In the genomic region with DNA sequence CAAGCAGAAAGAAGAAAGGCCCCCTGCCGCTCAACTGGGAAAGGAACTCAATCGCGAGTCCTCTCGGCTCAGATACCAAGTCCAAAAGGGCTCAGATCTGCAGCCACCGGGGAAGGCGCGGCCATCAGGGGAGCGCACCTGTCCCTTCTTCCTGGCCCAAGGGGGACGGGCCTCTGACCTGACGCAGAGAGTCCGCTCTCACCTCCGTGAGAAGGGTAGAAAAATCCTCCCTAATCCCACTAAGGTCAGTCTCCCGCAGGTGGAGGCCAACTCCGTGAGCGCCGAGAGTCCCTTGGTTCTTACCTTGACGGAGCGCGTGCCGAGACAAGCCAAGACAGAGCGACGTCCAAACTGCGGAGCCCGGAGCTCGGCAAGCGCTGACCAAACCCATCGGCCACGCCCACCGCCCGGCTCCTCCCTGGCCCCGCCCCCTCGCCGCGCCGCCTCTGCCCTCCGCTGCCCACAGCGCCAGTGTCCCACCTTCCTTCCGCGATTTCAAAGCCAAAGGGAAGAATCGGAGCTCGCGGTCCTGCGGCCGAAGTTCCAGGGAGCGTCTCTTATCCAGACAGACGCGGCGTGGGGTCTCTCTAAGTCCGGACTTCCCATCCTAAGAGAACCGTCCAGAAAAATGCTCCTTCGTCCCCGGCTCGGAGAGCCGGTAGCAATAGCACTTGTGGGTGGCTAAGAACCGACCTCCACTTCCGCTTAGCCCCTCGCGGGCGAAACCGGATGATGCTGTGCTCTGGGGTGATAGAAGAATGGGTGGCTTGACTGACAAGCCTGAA, we compare ENCODE assay signal across 1 mouse cellular context.
TF ChIP-seq lines count a peak whose summit lies in the region.

Gene Tec, minus strand, starts transcription at position 393 of the 785 bp plus-strand sequence.

TF ChIP-seq in CH12.LX, 34 proteins besides CTCF, POLR2A, EP300 and RAD21 (continued from another document):
- TF ChIP-seq TCF12 (IDR thresholded peaks at IDR 0.05; ENCODE audit: low read depth, low read length) (peak; percentile 65), KAT2A (IDR thresholded peaks at IDR 0.05; ENCODE audit: insufficient replicate concordance, low read length) (0 out of 2 replicates have a peak, but pooled peaks have one; percentile 37), IRF4 (IDR thresholded peaks at IDR 0.05; ENCODE audit: low read depth, low read length) (peak; percentile 54; the same call in 1 of the 2 replicates), MAX (IDR thresholded peaks at IDR 0.05; ENCODE audit: low read length) (peak; percentile 64), ELF1 (IDR thresholded peaks at IDR 0.05; ENCODE audit: low read depth, low read length) (peak; percentile 81), PAX5 (IDR thresholded peaks at IDR 0.05; ENCODE audit: low read length) (no peak), MXI1 (IDR thresholded peaks at IDR 0.05; ENCODE audit: low read depth, low read length) (peak; percentile 75; the same call in 1 of the 2 replicates), CHD2 (IDR thresholded peaks at IDR 0.05; ENCODE audit: low read length) (0 out of 2 replicates have a peak, but pooled peaks have one; percentile 19), UBTF (IDR thresholded peaks at IDR 0.05; ENCODE audit: low read depth, low read length) (peak; percentile 33; the same call in 1 of the 2 replicates), ZKSCAN1 (IDR thresholded peaks at IDR 0.05; ENCODE audit: borderline replicate concordance, low read depth, low read length) (no peak), SMC3 (IDR thresholded peaks at IDR 0.05; ENCODE audit: low read depth, low read length) (peak; percentile 7; the same call in 1 of the 2 replicates), ZNF384 (IDR thresholded peaks at IDR 0.05; ENCODE audit: low read depth, low read length) (no peak), JUN (IDR thresholded peaks at IDR 0.05; ENCODE audit: insufficient read depth, low read depth, low read length) (no peak), MAZ (IDR thresholded peaks at IDR 0.05; ENCODE audit: low read depth, low read length) (peak; percentile 58; the same call in 1 of the 2 replicates), ZMIZ1 (IDR thresholded peaks at IDR 0.05; ENCODE audit: low read depth, low read length) (peak; percentile 95), MAFK (IDR thresholded peaks at IDR 0.05; ENCODE audit: insufficient replicate concordance, low read length) (no peak), JUND (conservative IDR thresholded peaks at IDR 0.05; ENCODE audit: low read depth, low read length) (no peak), SIN3A (IDR thresholded peaks at IDR 0.05; ENCODE audit: low read length) (peak; percentile 68), CHD1 (IDR thresholded peaks at IDR 0.05; ENCODE audit: low read depth, low read length) (peak; percentile 81; the same call in 1 of the 2 replicates), MEF2A (IDR thresholded peaks at IDR 0.05; ENCODE audit: borderline replicate concordance, low read depth, low read length) (peak; percentile 26; the same call in 1 of the 2 replicates), GABPA (IDR thresholded peaks at IDR 0.05; ENCODE audit: insufficient replicate concordance, low read depth, low read length) (no peak), NELFE (IDR thresholded peaks at IDR 0.05; ENCODE audit: low read depth, low read length) (peak; percentile 89), POLR2AphosphoS2 (IDR thresholded peaks at IDR 0.05; ENCODE audit: low read depth, low read length) (peak; percentile 65; the same call in 1 of the 2 replicates), RCOR1 (conservative IDR thresholded peaks at IDR 0.05; ENCODE audit: low read depth, low read length) (0 out of 2 replicates have a peak, but pooled peaks have one; percentile 2), TBP (conservative IDR thresholded peaks at IDR 0.05; ENCODE audit: low read depth, low read length) (peak; percentile 73; the same call in 1 of the 2 replicates), USF1 (IDR thresholded peaks at IDR 0.05; ENCODE audit: low read depth, low read length) (no peak), MYC (IDR thresholded peaks at IDR 0.05; ENCODE audit: low read depth, low read length) (peak; percentile 73; the same call in 1 of the 2 replicates), ZC3H11A (IDR thresholded peaks at IDR 0.05; ENCODE audit: low read depth, low read length) (no peak), E2F4 (IDR thresholded peaks at IDR 0.05; ENCODE audit: insufficient replicate concordance, low read depth, low read length) (no peak), USF2 (conservative IDR thresholded peaks at IDR 0.05; ENCODE audit: low read depth, low read length) (no peak), ETS1 (conservative IDR thresholded peaks at IDR 0.05; ENCODE audit: low read depth, low read length) (no peak), HCFC1 (IDR thresholded peaks at IDR 0.05; ENCODE audit: low read depth, low read length) (peak; percentile 58), NRF1 (IDR thresholded peaks at IDR 0.05; ENCODE audit: low read depth, low read length) (0 out of 2 replicates have a peak, but pooled peaks have one; percentile 7)
